Mouse (Mus musculus): ENCODE data around the gene Sertad4. TPM values are rescaled to one million over a fixed set of nuclear protein-coding genes. Genes with fewer than 3 reads are reported as not detected.

Gene Sertad4
- polyA plus RNA-seq, 1 experiment, result 3.2 TPM

DNA sequence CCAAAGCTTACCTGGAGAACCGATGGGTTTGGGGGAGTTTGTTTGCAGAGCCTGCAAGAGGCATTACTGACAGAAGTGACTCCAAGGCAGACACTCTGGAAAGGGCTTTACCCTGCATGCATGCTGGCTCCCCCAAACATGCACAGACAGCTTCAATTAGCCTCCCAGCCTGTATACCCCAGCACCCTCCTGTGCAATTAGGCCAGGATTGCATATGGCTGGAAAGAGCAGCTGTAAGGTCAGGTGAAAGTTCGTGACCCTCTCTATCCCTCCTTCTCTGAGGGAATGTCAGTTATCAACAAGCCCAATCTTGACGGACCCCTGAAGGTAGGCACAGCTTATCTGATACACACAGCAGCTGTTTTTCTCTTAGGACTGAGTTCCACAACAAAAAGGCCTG, 40.9 kb downstream of the Sertad4 start:
- no peak overlapping the region for H3K4me3 ChIP-seq (replicated peaks; ENCODE audit: control insufficient read depth, low read depth, low read length)

GRCm38 (mm10) chr1:192812758-192813157, 42.8 kb downstream of the Sertad4 start:
- no peak for TF ChIP-seq POLR2A (IDR thresholded peaks at IDR 0.05; ENCODE audit: borderline replicate concordance, control insufficient read depth, low read depth, low read length)
- TF ChIP-seq CTCF (IDR thresholded peaks at IDR 0.05; ENCODE audit: control insufficient read depth, insufficient read depth, low read length), result no peak
- Histone ChIP-seq H3K4me1 (ENCODE audit: control insufficient read depth, insufficient read depth, low read length) (no peaks in the 10 kb centered on the region), H3K4me3 (replicated peaks; ENCODE audit: control insufficient read depth, low read depth, low read length) (no peak overlapping the region), H3K27ac (ENCODE audit: control insufficient read depth, insufficient read depth, low read depth, low read length, poor library complexity) (no peak overlapping the region)
- WGBS, result 78% methylated on average over 9 of the region's 9 CpGs

More for the DNA sequence above, 40.9 kb downstream of the Sertad4 start:
- no peaks in the 10 kb centered on the region for H3K4me1 ChIP-seq (ENCODE audit: control insufficient read depth, insufficient read depth, low read length)
- 64% methylated on average over 3 of the region's 3 CpGs for WGBS
- no peak overlapping the region for H3K27ac ChIP-seq (ENCODE audit: control insufficient read depth, insufficient read depth, low read depth, low read length, poor library complexity)
- TF ChIP-seq POLR2A (IDR thresholded peaks at IDR 0.05; ENCODE audit: borderline replicate concordance, control insufficient read depth, low read depth, low read length) (no peak), CTCF (IDR thresholded peaks at IDR 0.05; ENCODE audit: control insufficient read depth, insufficient read depth, low read length) (no peak)

GRCm38 (mm10) chr1:192812290-192812689, 43.3 kb downstream of the Sertad4 start:
- WGBS, result 84% methylated on average over 5 of the region's 5 CpGs
- no peaks in the 10 kb centered on the region for H3K4me1 ChIP-seq (ENCODE audit: control insufficient read depth, insufficient read depth, low read length)
- no peak overlapping the region for H3K4me3 ChIP-seq (replicated peaks; ENCODE audit: control insufficient read depth, low read depth, low read length)
- H3K27ac ChIP-seq (ENCODE audit: control insufficient read depth, insufficient read depth, low read depth, low read length, poor library complexity), result no peak overlapping the region
- no peak for TF ChIP-seq CTCF (IDR thresholded peaks at IDR 0.05; ENCODE audit: control insufficient read depth, insufficient read depth, low read length)
- no peak for TF ChIP-seq POLR2A (IDR thresholded peaks at IDR 0.05; ENCODE audit: borderline replicate concordance, control insufficient read depth, low read depth, low read length)

- 70% methylated on average over 10 of the region's 10 CpGs for WGBS
- TF ChIP-seq CTCF (IDR thresholded peaks at IDR 0.05; ENCODE audit: control insufficient read depth, insufficient read depth, low read length) (no peak), POLR2A (IDR thresholded peaks at IDR 0.05; ENCODE audit: borderline replicate concordance, control insufficient read depth, low read depth, low read length) (no peak)
- H3K4me1 ChIP-seq (ENCODE audit: control insufficient read depth, insufficient read depth, low read length), result no peaks in the 10 kb centered on the region
- no peak overlapping the region for H3K4me3 ChIP-seq (replicated peaks; ENCODE audit: control insufficient read depth, low read depth, low read length)
- H3K27ac ChIP-seq (ENCODE audit: control insufficient read depth, insufficient read depth, low read depth, low read length, poor library complexity), result no peak overlapping the region
These were observed 49.1 kb downstream of the Sertad4 start for GRCm38 (mm10) chr1:192806168-192807157.

DNA sequence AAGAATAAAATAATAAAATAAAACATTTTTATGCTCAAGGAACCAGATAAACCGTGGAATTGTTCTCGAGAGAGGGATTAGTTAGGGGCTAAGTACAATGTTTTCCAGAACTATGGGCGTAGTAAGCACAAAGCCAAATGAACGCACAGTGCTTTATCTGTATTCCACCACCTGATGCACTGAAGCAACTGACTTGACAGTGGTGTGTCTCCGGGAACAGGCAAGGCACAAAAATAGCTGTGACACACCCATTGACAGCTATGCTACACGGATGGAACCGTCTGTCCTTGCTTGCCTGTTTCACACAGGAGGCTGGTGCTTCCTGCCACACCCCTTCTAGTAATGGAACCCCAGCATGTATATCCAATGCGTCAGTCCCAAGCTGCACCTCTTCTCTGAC, 55.2 kb downstream of the Sertad4 start:
- Histone ChIP-seq H3K27ac (ENCODE audit: control insufficient read depth, insufficient read depth, low read depth, low read length, poor library complexity) (no peak overlapping the region), H3K4me3 (replicated peaks; ENCODE audit: control insufficient read depth, low read depth, low read length) (no peak overlapping the region), H3K4me1 (ENCODE audit: control insufficient read depth, insufficient read depth, low read length) (no peaks in the 10 kb centered on the region)
- 74% methylated on average over 8 of the region's 8 CpGs for WGBS
- no peak for TF ChIP-seq CTCF (IDR thresholded peaks at IDR 0.05; ENCODE audit: control insufficient read depth, insufficient read depth, low read length)
- TF ChIP-seq POLR2A (IDR thresholded peaks at IDR 0.05; ENCODE audit: borderline replicate concordance, control insufficient read depth, low read depth, low read length), result no peak

- Histone ChIP-seq H3K27ac (ENCODE audit: control insufficient read depth, insufficient read depth, low read depth, low read length, poor library complexity) (no peak overlapping the region), H3K4me3 (replicated peaks; ENCODE audit: control insufficient read depth, low read depth, low read length) (no peak overlapping the region), H3K4me1 (ENCODE audit: control insufficient read depth, insufficient read depth, low read length) (no peaks in the 10 kb centered on the region)
- TF ChIP-seq POLR2A (IDR thresholded peaks at IDR 0.05; ENCODE audit: borderline replicate concordance, control insufficient read depth, low read depth, low read length), result no peak
- TF ChIP-seq CTCF (IDR thresholded peaks at IDR 0.05; ENCODE audit: control insufficient read depth, insufficient read depth, low read length), result no peak
- WGBS, result 42% methylated on average over 10 of the region's 10 CpGs
These were observed 56.2 kb downstream of the Sertad4 start for GRCm38 (mm10) chr1:192799165-192799991.

DNA sequence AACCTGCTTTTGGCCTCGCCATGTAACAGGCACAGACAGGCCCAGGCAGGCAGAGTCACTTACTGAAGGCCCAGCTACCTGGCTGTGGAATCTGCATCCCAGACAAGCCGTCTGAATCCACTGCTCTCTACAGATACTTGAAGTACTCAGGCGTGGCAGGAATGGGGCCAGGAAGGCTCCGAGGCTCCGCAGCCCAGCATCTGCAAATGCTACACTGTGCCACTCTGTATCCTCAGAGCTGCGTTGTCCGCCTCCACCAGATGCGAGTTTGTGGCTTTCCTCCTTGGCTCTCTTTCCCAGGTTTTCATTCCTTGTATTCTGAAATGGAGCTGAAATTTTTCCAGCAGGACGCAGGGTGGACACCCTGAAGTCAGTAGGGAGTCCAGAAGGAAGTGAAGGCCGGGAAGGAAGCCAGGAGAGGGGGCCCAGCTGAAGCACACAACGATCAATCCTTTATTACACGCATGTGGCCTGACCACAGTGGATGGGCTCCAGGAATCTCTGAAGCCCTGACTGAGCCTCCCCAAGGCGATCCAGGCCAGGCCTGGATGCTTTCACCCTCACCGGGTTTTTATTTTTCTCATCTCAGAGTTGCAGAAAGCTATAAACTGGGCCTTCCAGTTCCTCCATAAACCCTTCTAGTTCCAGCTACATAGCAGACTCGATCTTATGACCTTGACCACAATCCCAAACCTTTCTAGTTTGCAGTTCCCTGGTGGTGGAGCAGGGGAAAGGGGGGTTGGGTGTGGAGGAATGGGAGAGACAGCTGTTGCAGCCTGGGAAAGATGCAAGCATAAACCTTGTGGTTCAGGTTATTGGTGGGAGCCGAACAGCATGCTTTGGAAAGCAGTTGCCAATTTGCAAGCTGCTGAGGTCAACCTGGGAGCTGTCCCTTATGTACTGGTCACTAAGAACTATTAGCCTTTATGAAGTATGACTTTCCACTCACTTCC, 57.1 kb downstream of the Sertad4 start:
- TF ChIP-seq CTCF (IDR thresholded peaks at IDR 0.05; ENCODE audit: control insufficient read depth, insufficient read depth, low read length) (no peak), POLR2A (IDR thresholded peaks at IDR 0.05; ENCODE audit: borderline replicate concordance, control insufficient read depth, low read depth, low read length) (no peak)
- 79% methylated on average over 16 of the region's 16 CpGs for WGBS
- Histone ChIP-seq H3K4me1 (ENCODE audit: control insufficient read depth, insufficient read depth, low read length) (no peaks in the 10 kb centered on the region), H3K4me3 (replicated peaks; ENCODE audit: control insufficient read depth, low read depth, low read length) (no peak overlapping the region), H3K27ac (ENCODE audit: control insufficient read depth, insufficient read depth, low read depth, low read length, poor library complexity) (no peak overlapping the region)

Measured in bone marrow, adult 2 months (tissue).